Mouse (Mus musculus) midbrain, embryonic 11.5 days (tissue): ENCODE results near the gene Foxi1. TPM values are rescaled to one million over a fixed set of nuclear protein-coding genes. Genes with fewer than 3 reads are reported as not detected.

Experiments used
- ATAC-seq: fragments of 200-750 bp; cut with Nextera tagmentation; 2 replicates; pipeline ENCODE4 v1.8.0; 2017; ENCODE audit warnings: moderate TSS enrichment, moderate library complexity; ENCODE audit not compliant: low FRiP score
- DNase-seq: peaks from one replicate; pipeline ENCODE4 v3.0.0; 2015; ENCODE audit warnings: low spot score; ENCODE audit errors: missing footprints
- H3K27ac ChIP-seq: fragments of 300-500 bp; sonication (generic); 2 replicates; pipeline ENCODE4 v1.5.1; 2014; ENCODE audit warnings: low read depth, low read length
- H3K27me3 ChIP-seq: fragments of 300-500 bp; sonication (generic); 2 replicates; pipeline ENCODE4 v1.6.1; 2014; ENCODE audit warnings: mild to moderate bottlenecking, low read length, moderate library complexity, mixed read lengths; ENCODE audit not compliant: control insufficient read depth, insufficient read depth
- H3K36me3 ChIP-seq: fragments of 300-500 bp; sonication (generic); 2 replicates; pipeline ENCODE4 v1.6.1; 2014; ENCODE audit warnings: mild to moderate bottlenecking, low read length, moderate library complexity, mixed read lengths; ENCODE audit not compliant: control insufficient read depth, insufficient read depth
- H3K4me1 ChIP-seq: fragments of 300-500 bp; sonication (generic); 2 replicates; pipeline ENCODE4 v1.6.1; 2014; ENCODE audit warnings: low read length; ENCODE audit not compliant: control insufficient read depth, insufficient read depth
- H3K4me2 ChIP-seq: fragments of 300-500 bp; sonication (generic); 2 replicates; pipeline ENCODE4 v1.6.1; 2014; ENCODE audit warnings: mild to moderate bottlenecking, moderate library complexity
- H3K4me3 ChIP-seq: fragments of 300-500 bp; sonication (generic); 2 replicates; pipeline ENCODE4 v1.5.1; 2014; ENCODE audit warnings: low read depth, low read length
- H3K9ac ChIP-seq: fragments of 300-500 bp; sonication (generic); 2 replicates; pipeline ENCODE4 v1.6.1; 2014; ENCODE audit warnings: low read length
- H3K9me3 ChIP-seq: fragments of 300-500 bp; sonication (generic); 2 replicates; pipeline ENCODE4 v1.6.1; 2016; ENCODE audit warnings: low read length; ENCODE audit not compliant: control insufficient read depth
- WGBS: fragments of 180-500 bp; shearing (Covaris S2); extraction: QIAGEN DNeasy Blood & Tissue Kit; methylation state at CpG from one replicate; pipeline ENCODE4 v1.1.7; 2014; 5-methylcytosine and 5-hydroxymethylcytosine counted together
- polyA plus RNA-seq: library from polyadenylated mRNA; unstranded; fragments of >200 nt; fragmentation: Nextera tagmentation; extraction: Ambion mirVana; gene quantifications from 2 replicates; pipeline ENCODE4 v1.2.1, GENCODE M21; 2014

Gene Foxi1
- polyA plus RNA-seq, 1 experiment from 2014 or later = not detected

- H3K27ac ChIP-seq = no peak overlapping the region
- H3K4me2 ChIP-seq = no peak overlapping the region
- no peak overlapping the region for H3K4me3 ChIP-seq
- H3K36me3 ChIP-seq = no peaks in the 10 kb centered on the region
- H3K4me1 ChIP-seq = peaks cover 5% of the 10 kb centered on the region
- WGBS = 95% methylated on average over 1 of the region's 1 CpGs
- no peak for DNase-seq
- H3K27me3 ChIP-seq = no peaks in the 10 kb centered on the region
- ATAC-seq = no peak
- no peak overlapping the region for H3K9ac ChIP-seq
- no peaks in the 10 kb centered on the region for H3K9me3 ChIP-seq
Measured at GRCm38 (mm10) chr11:34171221-34171620, 36.7 kb downstream of the Foxi1 start.

- Histone ChIP-seq H3K4me3 (no peak overlapping the region), H3K36me3 (no peaks in the 10 kb centered on the region), H3K4me2 (no peak overlapping the region), H3K4me1 (peaks cover 5% of the 10 kb centered on the region), H3K9ac (no peak overlapping the region), H3K27me3 (no peaks in the 10 kb centered on the region), H3K9me3 (no peaks in the 10 kb centered on the region), H3K27ac (no peak overlapping the region)
- DNase-seq (no peak), ATAC-seq (no peak)
- WGBS = 28% methylated on average over 5 of the region's 5 CpGs
Measured at GRCm38 (mm10) chr11:34169464-34169894, 38.4 kb downstream of the Foxi1 start.

- Histone ChIP-seq H3K4me2 (no peak overlapping the region), H3K9ac (no peak overlapping the region), H3K27ac (no peak overlapping the region), H3K9me3 (peaks cover 3% of the 10 kb centered on the region; the same call in 1 of the 2 replicates), H3K36me3 (no peaks in the 10 kb centered on the region), H3K27me3 (no peaks in the 10 kb centered on the region), H3K4me3 (no peak overlapping the region), H3K4me1 (peaks cover 5% of the 10 kb centered on the region)
- whole genome bisulfite sequencing = 83% methylated on average over 4 of the region's 4 CpGs
- ATAC-seq (no peak), DNase-seq (no peak)
Measured at GRCm38 (mm10) chr11:34166392-34166791, 41.5 kb downstream of the Foxi1 start.

- H3K4me1 ChIP-seq = peaks cover 5% of the 10 kb centered on the region
- no peak overlapping the region for H3K9ac ChIP-seq
- no peak for ATAC-seq
- H3K9me3 ChIP-seq = peaks cover 3% of the 10 kb centered on the region; the same call in 1 of the 2 replicates
- no peak overlapping the region for H3K4me3 ChIP-seq
- 97% methylated on average over 11 of the region's 11 CpGs for WGBS
- no peaks in the 10 kb centered on the region for H3K27me3 ChIP-seq
- H3K27ac ChIP-seq = no peak overlapping the region
- H3K36me3 ChIP-seq = no peaks in the 10 kb centered on the region
- no peak for DNase-seq
- no peak overlapping the region for H3K4me2 ChIP-seq
Measured at GRCm38 (mm10) chr11:34165278-34165677, 42.6 kb downstream of the Foxi1 start.

- Histone ChIP-seq H3K9ac (no peak overlapping the region), H3K4me1 (no peaks in the 10 kb centered on the region), H3K4me3 (no peak overlapping the region), H3K27ac (no peak overlapping the region), H3K36me3 (no peaks in the 10 kb centered on the region), H3K9me3 (peaks cover 3% of the 10 kb centered on the region; the same call in 1 of the 2 replicates), H3K4me2 (no peak overlapping the region), H3K27me3 (no peaks in the 10 kb centered on the region)
- DNase-seq = no peak
- no peak for ATAC-seq
- WGBS = 79% methylated on average over 9 of the region's 9 CpGs
Measured at GRCm38 (mm10) chr11:34158916-34159315, 49.0 kb downstream of the Foxi1 start.

- H3K27me3 ChIP-seq = no peaks in the 10 kb centered on the region
- no peak for ATAC-seq
- H3K4me3 ChIP-seq = no peak overlapping the region
- no peaks in the 10 kb centered on the region for H3K36me3 ChIP-seq
- H3K9ac ChIP-seq = no peak overlapping the region
- H3K27ac ChIP-seq = no peak overlapping the region
- whole genome bisulfite sequencing = 93% methylated on average over 7 of the region's 7 CpGs
- DNase-seq = no peak
- no peaks in the 10 kb centered on the region for H3K9me3 ChIP-seq
- no peak overlapping the region for H3K4me2 ChIP-seq
- no peaks in the 10 kb centered on the region for H3K4me1 ChIP-seq
Measured at GRCm38 (mm10) chr11:34155235-34155634, 52.7 kb downstream of the Foxi1 start.

Other genes with a start within 250 kb of the Foxi1 start
- gene Kcnmb1, start 245.1 kb downstream of the Foxi1 start, polyA plus RNA-seq = 0.18 and 0.39 TPM in 2 replicates
- gene Kcnip1, start 214.9 kb downstream of the Foxi1 start, polyA plus RNA-seq = 8.1 and 9.0 TPM in 2 replicates
- gene Lcp2, start 161.2 kb downstream of the Foxi1 start, polyA plus RNA-seq = 2.7 TPM in 2 replicates
- gene 4930469K13Rik, start 109.5 kb downstream of the Foxi1 start, polyA plus RNA-seq = not detected in 2 replicates
- gene Fam196b, start 106.7 kb upstream of the Foxi1 start, polyA plus RNA-seq = 0.72 and 0.79 TPM in 2 replicates